Mouse (Mus musculus): ENCODE results near the gene Vwa5b1. TPM values are rescaled to one million over a fixed set of nuclear protein-coding genes. Genes with fewer than 3 reads are reported as not detected.

The Vwa5b1 gene
- not detected in 2 replicates for polyA plus RNA-seq (2012; ENCODE audit: insufficient read depth, insufficient read length, missing spikeins)

GRCm38 (mm10) chr4:138635428-138636145 lies at the start of gene Vwa5b1:
Gene Vwa5b1 (minus strand): TSS chr4:138635884.
- no peaks in the 10 kb centered on the region for H3K4me1 ChIP-seq (ENCODE audit: control insufficient read depth, insufficient read depth, low read length)
- H3K4me3 ChIP-seq (ENCODE audit: insufficient read depth, low read length): no peak within 1 kb of the TSS
- TF ChIP-seq CTCF (IDR thresholded peaks at IDR 0.05; ENCODE audit: low read depth, low read length): no peak
- no peak for TF ChIP-seq POLR2A (IDR thresholded peaks at IDR 0.05; ENCODE audit: borderline replicate concordance, low read depth, low read length)
- H3K27ac ChIP-seq (ENCODE audit: insufficient read depth, low read depth, low read length): no peak within 1 kb of the TSS

- Histone ChIP-seq H3K4me3 (ENCODE audit: insufficient read depth, low read length) (no peak overlapping the region), H3K27ac (ENCODE audit: insufficient read depth, low read depth, low read length) (no peak overlapping the region)
- TF ChIP-seq CTCF (IDR thresholded peaks at IDR 0.05; ENCODE audit: low read depth, low read length) (no peak), POLR2A (IDR thresholded peaks at IDR 0.05; ENCODE audit: borderline replicate concordance, low read depth, low read length) (no peak)
Measured at GRCm38 (mm10) chr4:138682760-138683159, 47.1 kb upstream of the Vwa5b1 start.

GRCm38 (mm10) chr4:138680124-138680523 lies 44.4 kb upstream of the Vwa5b1 start:
- Histone ChIP-seq H3K4me1 (ENCODE audit: control insufficient read depth, insufficient read depth, low read length) (no peaks in the 10 kb centered on the region), H3K4me3 (ENCODE audit: insufficient read depth, low read length) (no peak overlapping the region), H3K27ac (ENCODE audit: insufficient read depth, low read depth, low read length) (no peak overlapping the region)
- TF ChIP-seq POLR2A (IDR thresholded peaks at IDR 0.05; ENCODE audit: borderline replicate concordance, low read depth, low read length) (no peak), CTCF (IDR thresholded peaks at IDR 0.05; ENCODE audit: low read depth, low read length) (no peak)

More at GRCm38 (mm10) chr4:138682760-138683159, 47.1 kb upstream of the Vwa5b1 start:
- no peaks in the 10 kb centered on the region for H3K4me1 ChIP-seq (ENCODE audit: control insufficient read depth, insufficient read depth, low read length)

GRCm38 (mm10) chr4:138677579-138677978 lies 41.9 kb upstream of the Vwa5b1 start:
- H3K27ac ChIP-seq (ENCODE audit: insufficient read depth, low read depth, low read length): no peak overlapping the region
- no peak overlapping the region for H3K4me3 ChIP-seq (ENCODE audit: insufficient read depth, low read length)
- no peaks in the 10 kb centered on the region for H3K4me1 ChIP-seq (ENCODE audit: control insufficient read depth, insufficient read depth, low read length)
- TF ChIP-seq POLR2A (IDR thresholded peaks at IDR 0.05; ENCODE audit: borderline replicate concordance, low read depth, low read length): no peak

GRCm38 (mm10) chr4:138676480-138676879 lies 40.8 kb upstream of the Vwa5b1 start:
- Histone ChIP-seq H3K4me3 (ENCODE audit: insufficient read depth, low read length) (no peak overlapping the region), H3K4me1 (ENCODE audit: control insufficient read depth, insufficient read depth, low read length) (no peaks in the 10 kb centered on the region), H3K27ac (ENCODE audit: insufficient read depth, low read depth, low read length) (no peak overlapping the region)
- TF ChIP-seq POLR2A (IDR thresholded peaks at IDR 0.05; ENCODE audit: borderline replicate concordance, low read depth, low read length): no peak
- no peak for TF ChIP-seq CTCF (IDR thresholded peaks at IDR 0.05; ENCODE audit: low read depth, low read length)

- no peak overlapping the region for H3K27ac ChIP-seq (ENCODE audit: insufficient read depth, low read depth, low read length)
- no peaks in the 10 kb centered on the region for H3K4me1 ChIP-seq (ENCODE audit: control insufficient read depth, insufficient read depth, low read length)
- TF ChIP-seq POLR2A (IDR thresholded peaks at IDR 0.05; ENCODE audit: borderline replicate concordance, low read depth, low read length): no peak
- TF ChIP-seq CTCF (IDR thresholded peaks at IDR 0.05; ENCODE audit: low read depth, low read length): no peak
- no peak overlapping the region for H3K4me3 ChIP-seq (ENCODE audit: insufficient read depth, low read length)
Measured at GRCm38 (mm10) chr4:138672160-138672559, 36.5 kb upstream of the Vwa5b1 start.

GRCm38 (mm10) chr4:138670093-138670889 lies 34.6 kb upstream of the Vwa5b1 start:
- TF ChIP-seq POLR2A (IDR thresholded peaks at IDR 0.05; ENCODE audit: borderline replicate concordance, low read depth, low read length) (no peak), CTCF (IDR thresholded peaks at IDR 0.05; ENCODE audit: low read depth, low read length) (no peak)

GRCm38 (mm10) chr4:138666521-138666920 lies 30.8 kb upstream of the Vwa5b1 start:
- Histone ChIP-seq H3K27ac (ENCODE audit: insufficient read depth, low read depth, low read length) (no peak overlapping the region), H3K4me3 (ENCODE audit: insufficient read depth, low read length) (no peak overlapping the region), H3K4me1 (ENCODE audit: control insufficient read depth, insufficient read depth, low read length) (no peaks in the 10 kb centered on the region)
- TF ChIP-seq POLR2A (IDR thresholded peaks at IDR 0.05; ENCODE audit: borderline replicate concordance, low read depth, low read length) (no peak), CTCF (IDR thresholded peaks at IDR 0.05; ENCODE audit: low read depth, low read length) (no peak)

More at GRCm38 (mm10) chr4:138670093-138670889, 34.6 kb upstream of the Vwa5b1 start:
- Histone ChIP-seq H3K4me3 (ENCODE audit: insufficient read depth, low read length) (no peak overlapping the region), H3K4me1 (ENCODE audit: control insufficient read depth, insufficient read depth, low read length) (no peaks in the 10 kb centered on the region), H3K27ac (ENCODE audit: insufficient read depth, low read depth, low read length) (no peak overlapping the region)

- TF ChIP-seq POLR2A (IDR thresholded peaks at IDR 0.05; ENCODE audit: borderline replicate concordance, low read depth, low read length): no peak
- no peak for TF ChIP-seq CTCF (IDR thresholded peaks at IDR 0.05; ENCODE audit: low read depth, low read length)
- H3K27ac ChIP-seq (ENCODE audit: insufficient read depth, low read depth, low read length): no peak overlapping the region
- H3K4me3 ChIP-seq (ENCODE audit: insufficient read depth, low read length): no peak overlapping the region
- no peaks in the 10 kb centered on the region for H3K4me1 ChIP-seq (ENCODE audit: control insufficient read depth, insufficient read depth, low read length)
Measured at GRCm38 (mm10) chr4:138659936-138660602, 24.4 kb upstream of the Vwa5b1 start.

All from bone marrow macrophage, adult 2 months (primary cell).